Mouse (Mus musculus) hindbrain, embryonic 14.5 days (tissue): ENCODE results near the gene Shd. TPM values are rescaled to one million over a fixed set of nuclear protein-coding genes. Genes with fewer than 3 reads are reported as not detected.
A peak's percentile ranks its signal among the peaks of the same experiment; 100 is the strongest.

Experiments
- ATAC-seq: fragments of 200-750 bp; cut with Nextera tagmentation; 2 replicates; pipeline ENCODE4 v1.8.0; 2017; ENCODE audit warnings: moderate number of reproducible peaks, mild to moderate bottlenecking, moderate TSS enrichment, moderate library complexity; ENCODE audit not compliant: low FRiP score
- DNase-seq: peaks from one replicate; pipeline ENCODE4 v3.0.0-alpha.2; 2015; ENCODE audit warnings: low spot score
- H3K27ac ChIP-seq: fragments of 300-500 bp; sonication (generic); 2 replicates; pipeline ENCODE4 v1.5.1; 2014; ENCODE audit warnings: mild to moderate bottlenecking, moderate library complexity
- H3K27me3 ChIP-seq: fragments of 300-500 bp; sonication (generic); 2 replicates; pipeline ENCODE4 v1.6.1; 2014; ENCODE audit warnings: mild to moderate bottlenecking, low read length, mixed read lengths; ENCODE audit not compliant: control insufficient read depth, insufficient read depth
- H3K36me3 ChIP-seq: fragments of 300-500 bp; sonication (generic); replicated peaks from 2 replicates; pipeline ENCODE4 v1.6.1; 2014; ENCODE audit not compliant: control insufficient read depth, insufficient read depth
- H3K4me1 ChIP-seq: fragments of 300-500 bp; sonication (generic); replicated peaks from 2 replicates; pipeline ENCODE4 v1.6.1; 2014; ENCODE audit warnings: antibody characterized with exemption, low read length, mixed read lengths; ENCODE audit not compliant: control insufficient read depth, insufficient read depth
- H3K4me2 ChIP-seq: fragments of 300-500 bp; sonication (generic); replicated peaks from 2 replicates; pipeline ENCODE4 v1.6.1; 2014; ENCODE audit warnings: mild to moderate bottlenecking, moderate library complexity
- H3K4me3 ChIP-seq: fragments of 300-500 bp; sonication (generic); replicated peaks from 2 replicates; pipeline ENCODE4 v1.5.1; 2014; ENCODE audit warnings: mild to moderate bottlenecking, low read length
- H3K9ac ChIP-seq: fragments of 300-500 bp; sonication (generic); 2 replicates; pipeline ENCODE4 v1.6.1; 2014
- H3K9me3 ChIP-seq: fragments of 300-500 bp; sonication (generic); 2 replicates; pipeline ENCODE4 v1.6.1; 2016; ENCODE audit warnings: low read length; ENCODE audit not compliant: control insufficient read depth
- WGBS: fragments of 180-500 bp; shearing (Covaris S2); extraction: QIAGEN DNeasy Blood & Tissue Kit; methylation state at CpG from one replicate; pipeline ENCODE4 v1.1.7; 2014; 5-methylcytosine and 5-hydroxymethylcytosine counted together
- polyA plus RNA-seq: library from polyadenylated mRNA; unstranded; fragments of >200 nt; fragmentation: Nextera tagmentation; extraction: Ambion mirVana; gene quantifications from 2 replicates; pipeline ENCODE4 v1.2.1, GENCODE M21; 2014

Gene Shd
- polyA plus RNA-seq, 1 experiment from 2014 or later, result 167 TPM

DNA sequence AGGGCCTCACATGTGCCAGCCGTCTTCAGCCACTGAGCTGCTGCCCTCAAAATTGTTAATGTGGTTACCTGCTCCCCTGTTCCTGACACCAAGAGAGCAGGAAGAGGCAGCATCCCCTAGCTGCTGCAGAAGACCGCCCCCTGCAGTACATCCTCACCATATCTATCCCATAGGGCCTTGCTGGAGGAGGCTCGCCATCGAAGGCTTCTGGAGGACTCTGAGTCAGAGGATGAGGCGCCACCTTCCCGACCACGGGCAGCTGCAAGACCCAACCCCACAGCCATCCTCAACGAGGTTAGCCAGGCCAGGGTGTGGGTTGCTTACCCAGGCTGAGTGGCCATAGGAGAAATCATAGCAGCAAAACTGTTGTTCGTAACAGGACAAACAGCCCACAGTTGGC is 5.3 kb upstream of the Shd start:
- no peak overlapping the region for H3K9ac ChIP-seq
- no peak overlapping the region for H3K27ac ChIP-seq
- no peak for DNase-seq
- no peak overlapping the region for H3K4me2 ChIP-seq
- peaks cover 49% of the 10 kb centered on the region for H3K36me3 ChIP-seq
- H3K4me1 ChIP-seq, result peaks cover 19% of the 10 kb centered on the region
- ATAC-seq, result no peak
- 86% methylated on average over 9 of the region's 9 CpGs for WGBS
- H3K9me3 ChIP-seq, result no peaks in the 10 kb centered on the region
- no peak overlapping the region for H3K4me3 ChIP-seq
- no peaks in the 10 kb centered on the region for H3K27me3 ChIP-seq

DNA sequence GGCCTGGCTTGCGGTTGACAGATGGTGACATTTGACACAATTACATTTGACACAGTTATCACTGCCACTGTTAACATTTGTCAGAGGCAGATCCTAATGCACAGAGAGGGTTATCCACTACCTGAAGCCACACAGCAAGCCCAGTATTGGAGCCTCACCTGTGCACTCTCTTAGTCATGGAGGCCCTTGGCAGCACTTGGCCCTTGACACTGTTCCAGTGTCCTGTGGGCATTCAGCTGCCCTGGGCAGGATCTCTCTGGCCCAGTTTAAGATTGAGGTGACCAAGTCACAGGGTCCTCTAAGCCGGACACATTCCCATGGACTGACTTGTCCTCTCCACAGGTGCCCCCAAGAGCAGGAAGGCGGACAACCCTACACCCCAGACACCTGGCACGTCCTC is 3.1 kb upstream of the Shd start:
- no peaks in the 10 kb centered on the region for H3K27me3 ChIP-seq
- H3K9ac ChIP-seq, result no peak overlapping the region
- ATAC-seq (no peak), DNase-seq (no peak)
- no peaks in the 10 kb centered on the region for H3K9me3 ChIP-seq
- peaks cover 31% of the 10 kb centered on the region for H3K4me1 ChIP-seq
- H3K4me2 ChIP-seq, result no peak overlapping the region
- 95% methylated on average over 4 of the region's 4 CpGs for WGBS
- no peak overlapping the region for H3K4me3 ChIP-seq
- H3K27ac ChIP-seq, result no peak overlapping the region
- peaks cover 47% of the 10 kb centered on the region for H3K36me3 ChIP-seq

DNA sequence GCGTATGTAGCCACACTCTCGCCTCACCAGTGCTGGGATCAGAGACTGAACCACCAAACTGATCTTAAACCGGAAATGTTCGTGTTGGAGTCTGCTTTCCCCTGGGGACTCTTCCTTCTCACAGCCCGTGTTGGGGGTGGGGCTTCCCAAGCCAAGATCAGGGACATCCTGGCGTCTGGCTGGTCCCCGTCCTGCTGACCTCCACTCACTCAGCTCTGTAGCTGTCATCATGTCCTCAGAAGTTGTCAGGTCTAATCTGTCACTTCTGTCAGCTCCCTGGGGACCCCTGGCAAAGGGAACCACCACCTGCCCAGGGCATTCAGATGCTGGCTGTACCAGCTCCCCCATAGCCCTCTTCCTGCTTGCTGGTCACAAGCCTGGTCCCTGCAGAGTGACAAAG is 2.1 kb upstream of the Shd start:
- Histone ChIP-seq H3K9me3 (no peaks in the 10 kb centered on the region), H3K27ac (peak overlapping the region; percentile 90; the same call in 1 of the 2 replicates), H3K4me2 (no peak overlapping the region), H3K27me3 (no peaks in the 10 kb centered on the region), H3K36me3 (peaks cover 40% of the 10 kb centered on the region), H3K4me1 (peaks cover 30% of the 10 kb centered on the region), H3K4me3 (no peak overlapping the region), H3K9ac (peak overlapping the region; percentile 9; the same call in 1 of the 2 replicates)
- WGBS, result 40% methylated on average over 7 of the region's 7 CpGs
- ATAC-seq, result no peak
- DNase-seq, result no peak

DNA sequence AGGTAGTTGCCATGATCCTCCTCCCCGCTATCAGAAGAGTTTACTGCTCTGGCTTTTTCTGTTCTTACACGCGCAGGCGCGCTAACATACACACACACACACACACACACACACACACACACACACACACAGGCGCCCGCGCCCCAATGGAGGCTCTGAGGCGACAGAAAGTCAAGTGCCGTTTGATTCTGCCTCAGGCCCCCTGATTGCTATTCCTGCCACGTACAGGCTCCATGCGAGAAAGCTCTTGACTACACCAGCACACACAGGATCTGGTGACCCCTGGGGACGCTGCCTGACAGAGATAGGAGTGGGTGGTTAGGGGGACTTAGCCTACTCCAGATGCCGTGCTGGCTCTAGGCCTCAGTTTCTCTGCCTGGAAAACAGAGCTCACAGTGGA is 707 bp upstream of the Shd start:
- Histone ChIP-seq H3K9ac (peak overlapping the region; percentile 84), H3K9me3 (no peaks in the 10 kb centered on the region), H3K4me1 (peaks cover 29% of the 10 kb centered on the region), H3K36me3 (peaks cover 47% of the 10 kb centered on the region), H3K4me3 (peak overlapping the region; percentile 53), H3K4me2 (peak overlapping the region; percentile 88), H3K27me3 (no peaks in the 10 kb centered on the region), H3K27ac (peak overlapping the region; percentile 90)
- 7% methylated on average over 14 of the region's 14 CpGs for WGBS
- peak; percentile 89 for DNase-seq
- ATAC-seq, result peak; percentile 66

DNA sequence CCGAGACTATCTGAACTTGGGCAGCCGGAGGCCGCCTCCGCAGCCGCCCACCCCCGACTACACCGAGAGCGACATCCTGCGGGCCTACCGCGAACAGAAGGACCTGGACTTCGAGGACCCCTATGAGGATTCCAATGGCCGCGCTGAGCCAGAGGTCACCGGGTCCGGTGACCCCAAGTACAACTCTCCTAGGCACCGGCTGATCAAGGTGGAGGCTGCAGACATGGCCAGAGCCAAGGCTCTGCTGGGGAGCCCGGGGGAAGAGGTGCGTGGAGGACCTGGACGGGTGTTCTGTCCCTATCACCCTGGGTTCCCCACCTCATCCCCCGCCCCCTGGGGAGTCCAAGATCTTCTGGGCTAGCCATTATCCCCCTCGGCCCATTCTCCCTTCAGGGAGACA is 1.2 kb downstream of the Shd start:
- H3K4me2 ChIP-seq, result peak overlapping the region; percentile 88
- H3K27ac ChIP-seq, result 0 out of 2 replicates have a peak overlapping the region, but pooled peaks have one; percentile 41
- WGBS, result 20% methylated on average over 22 of the region's 22 CpGs
- no peaks in the 10 kb centered on the region for H3K9me3 ChIP-seq
- H3K27me3 ChIP-seq, result no peaks in the 10 kb centered on the region
- H3K9ac ChIP-seq, result peak overlapping the region; percentile 84
- peaks cover 29% of the 10 kb centered on the region for H3K4me1 ChIP-seq
- H3K4me3 ChIP-seq, result peak overlapping the region; percentile 53
- peaks cover 40% of the 10 kb centered on the region for H3K36me3 ChIP-seq
- no peak for DNase-seq
- ATAC-seq, result no peak

DNA sequence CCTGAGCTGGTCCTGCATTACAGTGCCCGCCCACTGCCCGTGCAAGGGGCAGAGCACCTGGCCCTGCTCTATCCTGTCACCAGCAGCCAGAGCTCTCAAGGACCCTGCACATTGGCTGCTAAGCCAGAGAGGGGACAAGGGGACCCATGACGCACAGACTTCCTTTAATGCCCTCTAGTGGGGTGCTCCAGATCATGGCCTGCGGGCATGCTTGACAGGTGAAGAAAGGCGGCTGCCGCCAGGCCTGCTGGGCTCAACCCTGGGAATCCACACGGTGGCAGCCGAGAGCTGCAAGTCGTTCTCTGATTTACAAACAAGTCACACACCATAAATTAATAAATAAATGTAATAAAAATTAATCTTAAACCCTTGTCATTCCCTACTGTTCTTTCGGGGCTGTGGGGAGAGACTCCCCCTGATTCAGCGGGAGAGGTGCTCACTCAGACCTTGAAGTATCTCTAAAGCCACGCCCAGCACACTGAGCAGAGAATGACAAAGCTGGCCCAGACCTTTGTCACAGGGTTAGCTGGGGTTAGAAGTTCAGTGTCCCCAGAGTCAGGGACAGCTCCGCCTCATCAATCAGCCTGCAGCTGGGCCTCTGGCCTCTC is 6.1 kb downstream of the Shd start:
- Histone ChIP-seq H3K27ac (peak overlapping the region; percentile 70), H3K4me2 (peak overlapping the region; percentile 16; the same call in 1 of the 2 replicates), H3K9me3 (no peaks in the 10 kb centered on the region), H3K9ac (peak overlapping the region; percentile 36), H3K36me3 (peaks cover 21% of the 10 kb centered on the region), H3K27me3 (no peaks in the 10 kb centered on the region), H3K4me1 (peaks cover 7% of the 10 kb centered on the region), H3K4me3 (no peak overlapping the region)
- 14% methylated on average over 13 of the region's 13 CpGs for WGBS
- DNase-seq (peak; percentile 81), ATAC-seq (peak; percentile 75)

DNA sequence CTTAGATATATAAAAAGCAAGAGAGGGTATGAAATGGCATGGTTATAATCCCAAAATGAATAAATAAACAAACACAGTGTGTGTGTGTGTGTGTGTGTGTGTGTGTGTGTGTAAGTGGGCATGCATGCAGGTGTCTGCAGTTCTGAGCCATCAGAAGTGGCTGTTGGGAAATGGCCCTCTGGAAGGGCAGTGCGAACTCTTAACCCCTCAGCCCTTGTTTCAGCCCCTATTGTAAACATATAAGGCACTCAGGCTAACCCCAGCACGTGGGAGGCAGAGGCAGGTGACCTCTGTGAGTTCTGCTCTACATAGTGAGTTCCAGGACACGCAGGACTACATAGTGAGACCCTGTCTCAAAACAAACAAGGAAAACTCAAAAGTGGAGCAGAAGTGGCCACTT is 7.0 kb downstream of the Shd start:
- DNase-seq, result no peak
- Histone ChIP-seq H3K9ac (0 out of 2 replicates have a peak overlapping the region, but pooled peaks have one; percentile 25), H3K27me3 (no peaks in the 10 kb centered on the region), H3K9me3 (no peaks in the 10 kb centered on the region), H3K4me3 (no peak overlapping the region), H3K4me2 (no peak overlapping the region), H3K4me1 (no peaks in the 10 kb centered on the region), H3K36me3 (peaks cover 21% of the 10 kb centered on the region), H3K27ac (peak overlapping the region; percentile 70; the same call in 1 of the 2 replicates)
- no peak for ATAC-seq
- 59% methylated on average over 3 of the region's 3 CpGs for WGBS

DNA sequence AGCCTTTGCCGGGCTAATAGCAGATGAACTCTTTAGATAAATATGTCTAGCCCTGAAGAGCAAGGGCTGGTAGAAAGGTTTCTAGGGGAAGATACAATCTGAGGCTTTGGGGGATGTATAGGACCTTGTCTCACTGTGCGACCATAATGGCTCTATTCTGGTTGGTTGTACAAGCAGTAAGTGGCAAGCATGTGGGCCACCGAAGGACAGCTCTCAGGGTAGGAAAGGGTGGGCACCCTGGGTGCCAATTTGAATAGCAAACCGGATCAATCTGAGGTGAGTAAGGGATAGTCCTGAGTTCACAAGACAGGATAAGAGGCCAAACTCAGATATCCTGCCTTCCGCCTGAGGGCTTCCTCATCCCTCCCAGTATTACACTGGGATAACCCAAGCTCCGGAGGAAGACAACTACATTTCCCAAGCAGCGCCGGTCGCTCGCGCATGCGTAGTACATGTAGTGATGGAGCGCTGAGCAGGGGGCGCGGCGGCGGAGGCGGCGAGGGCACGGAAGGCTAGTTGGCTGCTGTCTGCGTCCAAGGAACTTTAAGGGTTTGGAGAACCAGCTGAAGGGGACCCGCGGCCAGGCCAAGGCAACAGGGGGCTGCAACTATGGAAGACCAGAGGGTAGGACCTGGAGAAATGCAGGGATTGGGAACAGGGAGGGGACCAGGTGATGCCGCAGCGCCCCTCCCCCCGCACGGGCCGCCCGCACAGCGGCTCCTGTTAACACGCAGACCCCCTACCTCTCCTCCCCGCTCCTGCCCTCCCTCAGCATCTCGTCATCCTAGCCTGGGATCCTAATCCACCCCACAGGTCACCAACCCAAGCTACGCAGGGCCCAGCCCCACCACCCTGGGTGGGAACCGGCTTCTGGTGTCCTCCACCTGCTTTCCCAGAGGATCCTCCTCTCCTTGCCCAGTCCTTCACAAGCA is 16.0 kb downstream of the Shd start, which contains the start of gene Fsd1:
Gene Fsd1, plus strand, starts transcription at position 480 of the 932 bp plus-strand sequence.
- WGBS, result 10% methylated on average over 29 of the region's 35 CpGs
- ATAC-seq (peak; percentile 89), DNase-seq (peak; percentile 88)
- Histone ChIP-seq H3K4me1 (0 out of 2 replicates have a peak, but pooled peaks cover 6% of the 10 kb centered on the region), H3K4me3 (peak within 1 kb of the TSS; percentile 74), H3K27me3 (no peaks in the 10 kb centered on the region), H3K27ac (peak within 1 kb of the TSS; percentile 70), H3K9me3 (no peaks in the 10 kb centered on the region), H3K9ac (peak within 1 kb of the TSS; percentile 84), H3K36me3 (peaks cover 23% of the 10 kb centered on the region), H3K4me2 (peak within 1 kb of the TSS; percentile 73)

DNA sequence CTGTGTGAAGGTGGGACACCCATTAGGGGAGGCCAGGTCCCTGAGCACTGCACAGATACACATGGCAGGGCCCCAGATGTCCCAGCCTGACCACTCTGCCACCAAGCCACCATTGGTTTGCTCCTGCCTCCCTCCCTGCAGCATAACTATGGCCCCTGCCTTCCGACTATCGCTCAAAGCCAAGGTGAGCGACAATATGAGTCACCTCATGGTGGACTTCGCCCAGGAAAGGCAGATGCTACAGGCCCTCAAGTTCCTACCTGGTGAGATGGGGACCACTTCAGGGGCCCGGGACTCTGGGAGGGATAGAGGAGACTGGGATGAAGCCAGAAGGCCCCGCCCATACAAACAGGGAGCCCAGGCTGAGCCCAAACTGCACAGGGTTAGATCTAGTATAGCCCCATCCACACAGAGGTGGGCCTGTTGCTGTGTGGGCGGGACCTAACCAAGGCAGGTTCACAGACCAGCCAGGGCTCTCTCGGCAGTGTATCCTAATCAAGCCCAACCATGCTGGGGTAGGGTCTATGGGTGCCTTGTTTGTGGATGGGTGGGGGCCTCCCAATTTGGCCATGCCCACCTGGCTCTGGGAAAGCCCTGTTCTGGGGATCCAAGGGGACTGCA is 20.1 kb downstream of the Shd start:
- Histone ChIP-seq H3K27ac (no peak overlapping the region), H3K4me3 (no peak overlapping the region), H3K4me1 (0 out of 2 replicates have a peak, but pooled peaks cover 6% of the 10 kb centered on the region), H3K9me3 (no peaks in the 10 kb centered on the region), H3K27me3 (no peaks in the 10 kb centered on the region), H3K36me3 (peaks cover 62% of the 10 kb centered on the region), H3K9ac (no peak overlapping the region), H3K4me2 (no peak overlapping the region)
- DNase-seq (no peak), ATAC-seq (no peak)
- WGBS, result 95% methylated on average over 8 of the region's 8 CpGs
